Mouse (Mus musculus): ENCODE results near the gene Rab8b. TPM values are rescaled to one million over a fixed set of nuclear protein-coding genes. Genes with fewer than 3 reads are reported as not detected.

Rab8b gene
- polyA plus RNA-seq (2012) = 3.2 and 4.2 TPM in 2 replicates

GRCm38 (mm10) chr9:66919382-66919971 is at the start of gene Rab8b:
TSS of gene Rab8b (minus strand) at chr9:66919687.
- no peak for TF ChIP-seq GATA1 (IDR thresholded peaks at IDR 0.05; ENCODE audit: low read length)

- TF ChIP-seq GATA1 (IDR thresholded peaks at IDR 0.05; ENCODE audit: low read length) = no peak
Measured at GRCm38 (mm10) chr9:66967492-66967891, 48.0 kb upstream of the Rab8b start.

- TF ChIP-seq GATA1 (IDR thresholded peaks at IDR 0.05; ENCODE audit: low read length) = no peak
Measured at GRCm38 (mm10) chr9:66961478-66961877, 42.0 kb upstream of the Rab8b start.

GRCm38 (mm10) chr9:66957451-66957850 is 38.0 kb upstream of the Rab8b start:
- TF ChIP-seq GATA1 (IDR thresholded peaks at IDR 0.05; ENCODE audit: low read length) = no peak

- TF ChIP-seq GATA1 (IDR thresholded peaks at IDR 0.05; ENCODE audit: low read length) = no peak
Measured at GRCm38 (mm10) chr9:66952886-66953285, 33.4 kb upstream of the Rab8b start.

GRCm38 (mm10) chr9:66952321-66952720 is 32.8 kb upstream of the Rab8b start:
- no peak for TF ChIP-seq GATA1 (IDR thresholded peaks at IDR 0.05; ENCODE audit: low read length)

GRCm38 (mm10) chr9:66948536-66948935 is 29.0 kb upstream of the Rab8b start:
- no peak for TF ChIP-seq GATA1 (IDR thresholded peaks at IDR 0.05; ENCODE audit: low read length)

GRCm38 (mm10) chr9:66945647-66946641 is 26.5 kb upstream of the Rab8b start, which contains the start of gene Rps27l:
TSS of gene Rps27l (plus strand) at chr9:66946086.
- no peak for TF ChIP-seq GATA1 (IDR thresholded peaks at IDR 0.05; ENCODE audit: low read length)

GRCm38 (mm10) chr9:66945161-66945560 is 25.7 kb upstream of the Rab8b start:
- TF ChIP-seq GATA1 (IDR thresholded peaks at IDR 0.05; ENCODE audit: low read length) = no peak

- no peak for TF ChIP-seq GATA1 (IDR thresholded peaks at IDR 0.05; ENCODE audit: low read length)
Measured at GRCm38 (mm10) chr9:66938836-66939235, 19.3 kb upstream of the Rab8b start.

- TF ChIP-seq GATA1 (IDR thresholded peaks at IDR 0.05; ENCODE audit: low read length) = no peak
Measured at GRCm38 (mm10) chr9:66937507-66937906, 18.0 kb upstream of the Rab8b start.

GRCm38 (mm10) chr9:66933869-66934808 is 14.7 kb upstream of the Rab8b start:
- no peak for TF ChIP-seq GATA1 (IDR thresholded peaks at IDR 0.05; ENCODE audit: low read length)

GRCm38 (mm10) chr9:66930351-66930750 is 10.9 kb upstream of the Rab8b start:
- TF ChIP-seq GATA1 (IDR thresholded peaks at IDR 0.05; ENCODE audit: low read length) = no peak

- no peak for TF ChIP-seq GATA1 (IDR thresholded peaks at IDR 0.05; ENCODE audit: low read length)
Measured at GRCm38 (mm10) chr9:66927696-66928402, 8.4 kb upstream of the Rab8b start.

- no peak for TF ChIP-seq GATA1 (IDR thresholded peaks at IDR 0.05; ENCODE audit: low read length)
Measured at GRCm38 (mm10) chr9:66925853-66926252, 6.4 kb upstream of the Rab8b start.
